Mouse (Mus musculus) adrenal gland, postnatal 4 days (tissue): Measurements from ENCODE around the gene Rictor. TPM values are rescaled to one million over a fixed set of nuclear protein-coding genes. Genes with fewer than 3 reads are reported as not detected.
"Not testable (repeated sequence)": the region's sequence is repeated elsewhere in the genome, so short reads cannot be mapped to it uniquely, and the experiment has no call there.

Experiments
- DNase-seq, 2 experiments: peaks; one replicate each; pipeline ENCODE4 v3.0.0; 2021 to 2022; ENCODE audit warnings: low spot score in 2 of 2, mixed read lengths in 2 of 2
- total RNA-seq, 2 experiments: library from RNA; stranded (reverse); gene quantifications; 2 replicates each; pipeline ENCODE4 v1.2.3; 2021

Gene Rictor
- total RNA-seq, 2 experiments from 2014 or later: 34.3 to 36.0 TPM

- no peak for DNase-seq
Measured at GRCm38 (mm10) chr15:6726130-6726808, 18.1 kb downstream of the Rictor start.

- no peak for DNase-seq
Measured at GRCm38 (mm10) chr15:6733076-6733475, 24.9 kb downstream of the Rictor start.

GRCm38 (mm10) chr15:6739180-6739579 is 31.0 kb downstream of the Rictor start:
- no peak for DNase-seq

GRCm38 (mm10) chr15:6742337-6743025 is 34.3 kb downstream of the Rictor start:
- DNase-seq: no peak

- DNase-seq: no peak
Measured at GRCm38 (mm10) chr15:6743723-6744122, 35.5 kb downstream of the Rictor start.

- DNase-seq: not testable (repeated sequence)
Measured at GRCm38 (mm10) chr15:6746301-6746983, 38.3 kb downstream of the Rictor start.

- DNase-seq: no peak
Measured at GRCm38 (mm10) chr15:6747001-6747400, 38.8 kb downstream of the Rictor start.

- DNase-seq: no peak
Measured at GRCm38 (mm10) chr15:6754400-6754799, 46.2 kb downstream of the Rictor start.

GRCm38 (mm10) chr15:6772265-6772664 is 64.1 kb downstream of the Rictor start:
- no peak for DNase-seq

- no peak for DNase-seq
Measured at GRCm38 (mm10) chr15:6786212-6786611, 78.0 kb downstream of the Rictor start.

- no peak for DNase-seq
Measured at GRCm38 (mm10) chr15:6787236-6787635, 79.1 kb downstream of the Rictor start.

GRCm38 (mm10) chr15:6790011-6790410 is 81.8 kb downstream of the Rictor start:
- no peak for DNase-seq

GRCm38 (mm10) chr15:6791648-6792047 is 83.5 kb downstream of the Rictor start:
- DNase-seq: no peak

GRCm38 (mm10) chr15:6792846-6793245 is 84.7 kb downstream of the Rictor start:
- DNase-seq: no peak

GRCm38 (mm10) chr15:6801212-6801611 is 93.0 kb downstream of the Rictor start:
- DNase-seq: not testable (repeated sequence)

GRCm38 (mm10) chr15:6815807-6816206 is 107.6 kb downstream of the Rictor start:
- no peak for DNase-seq

- DNase-seq: no peak
Measured at GRCm38 (mm10) chr15:6840199-6840598, 132.0 kb downstream of the Rictor start.

- no peak for DNase-seq
Measured at GRCm38 (mm10) chr15:6849851-6850250, 141.7 kb downstream of the Rictor start.
